Mouse (Mus musculus): ENCODE measurements around the gene Slc38a10.

DNA sequence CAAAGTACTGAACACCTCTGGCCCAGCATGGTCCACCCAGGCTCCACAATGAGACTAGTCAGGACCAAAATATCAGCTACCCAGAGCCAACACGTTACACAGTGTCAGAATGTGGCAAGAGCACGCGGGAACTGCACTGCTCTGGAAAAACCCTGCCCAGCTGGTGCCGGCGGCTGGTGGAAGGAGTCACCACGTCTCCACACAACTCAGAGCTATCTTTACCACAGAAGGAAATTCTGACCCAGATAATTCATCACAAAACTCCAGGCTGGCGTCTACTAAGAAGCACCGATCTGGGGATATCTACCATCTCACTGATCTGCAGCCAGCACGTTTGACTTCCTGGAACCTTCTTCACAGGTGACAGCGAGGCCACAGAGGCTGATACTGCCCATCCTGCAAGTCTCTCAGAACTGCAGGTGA, 11.8 kb downstream of the Slc38a10 start:
- TF ChIP-seq CTCF (IDR thresholded peaks at IDR 0.05; ENCODE audit: low read depth, low read length) (no peak), POLR2AphosphoS5 (IDR thresholded peaks at IDR 0.05; ENCODE audit: insufficient replicate concordance, low read depth, low read length) (no peak), GATA1 (IDR thresholded peaks at IDR 0.05; ENCODE audit: borderline replicate concordance, low read length) (no peak), TAL1 (conservative IDR thresholded peaks at IDR 0.05; ENCODE audit: low read depth, low read length) (no peak)

All from G1E (cell line).